Mouse (Mus musculus) MEL (cell line): ENCODE measurements at regions not wholly inside any gene's neighbourhood (a gene's known extent, or its start where the extent isn't known, plus 50 kb on each side); places are given as distances from the start of the nearest gene placed in this dataset.

Experiments used
- DNase-seq: peaks from one replicate; pipeline ENCODE4 v3.0.0; 2011; ENCODE audit warnings: low read depth, low spot score
- H3K27ac ChIP-seq: 2 replicates; pipeline ENCODE4 v1.5.1; 2012; ENCODE audit warnings: low read depth, mild to moderate bottlenecking, control low read depth, low read length, moderate library complexity; ENCODE audit not compliant: control insufficient read depth
- H3K27me3 ChIP-seq, 2 experiments: fragments of 150-350 bp in 1 of 2; sonication (generic) in 1 of 2; 2 replicates each; pipeline ENCODE4 v1.6.1; 2012; ENCODE audit warnings: low read length in 2 of 2, mild to moderate bottlenecking in 2 of 2, improper control_type of control experiment in 1 of 2, moderate library complexity in 1 of 2; ENCODE audit not compliant: insufficient read depth in 2 of 2, control insufficient read depth in 1 of 2
- H3K36me3 ChIP-seq, 2 experiments: 2 replicates each; pipeline ENCODE4 v1.6.1; 2012 to 2014; ENCODE audit warnings: low read length in 2 of 2, improper control_type of control experiment in 1 of 2, inconsistent platforms in 1 of 2, mild to moderate bottlenecking in 1 of 2; ENCODE audit not compliant: insufficient read depth in 2 of 2, control insufficient read depth in 1 of 2
- H3K4me1 ChIP-seq, 2 experiments: fragments of 150-350 bp in 1 of 2; sonication (generic) in 1 of 2; 2 replicates each; pipeline ENCODE4 v1.6.1; 2012; ENCODE audit warnings: low read length in 2 of 2, improper control_type of control experiment in 1 of 2, mild to moderate bottlenecking in 1 of 2; ENCODE audit not compliant: insufficient read depth in 2 of 2, control insufficient read depth in 1 of 2
- H3K4me3 ChIP-seq, 2 experiments: fragments of 150-350 bp in 1 of 2; sonication (generic) in 1 of 2; 2 replicates each; pipeline ENCODE4 v1.5.1; 2012; ENCODE audit warnings: low read depth in 2 of 2, low read length in 2 of 2, mild to moderate bottlenecking in 2 of 2, moderate library complexity in 2 of 2, control low read depth in 1 of 2, improper control_type of control experiment in 1 of 2; ENCODE audit not compliant: control insufficient read depth in 1 of 2, insufficient read depth in 1 of 2
- H3K79me2 ChIP-seq: 2 replicates; pipeline ENCODE4 v1.6.1; 2012; ENCODE audit warnings: mild to moderate bottlenecking, low read length, moderate library complexity; ENCODE audit not compliant: control insufficient read depth, poor library complexity, insufficient read depth
- H3K9ac ChIP-seq: 2 replicates; pipeline ENCODE4 v1.6.1; 2012; ENCODE audit warnings: low read depth, mild to moderate bottlenecking, control low read depth, low read length, moderate library complexity; ENCODE audit not compliant: control insufficient read depth, poor library complexity, severe bottlenecking
- H3K9me3 ChIP-seq: fragments of 150-350 bp; sonication (generic); replicated peaks from 2 replicates; pipeline ENCODE4 v1.6.1; 2012; ENCODE audit warnings: mild to moderate bottlenecking, low read length, improper control_type of control experiment, moderate library complexity; ENCODE audit not compliant: insufficient read depth
- BHLHE40 ChIP-seq: IDR thresholded peaks from 2 replicates; pipeline ENCODE4 v1.6.1; 2012; ENCODE audit warnings: low read depth, mild to moderate bottlenecking, inconsistent platforms, low read length, improper control_type of control experiment, borderline replicate concordance
- CHD2 ChIP-seq: IDR thresholded peaks from 2 replicates; pipeline ENCODE4 v1.6.1; 2011; ENCODE audit warnings: low read length, improper control_type of control experiment
- E2F4 ChIP-seq: IDR thresholded peaks from 2 replicates; pipeline ENCODE4 v1.6.1; 2011; ENCODE audit warnings: low read depth, low read length, improper control_type of control experiment, borderline replicate concordance
- ELF1 ChIP-seq: IDR thresholded peaks from 2 replicates; pipeline ENCODE4 v1.6.1; 2014; ENCODE audit warnings: low read depth, mild to moderate bottlenecking, inconsistent platforms, low read length, improper control_type of control experiment, moderate library complexity
- EP300 ChIP-seq, 2 experiments: IDR thresholded peaks; 2 replicates each; pipeline ENCODE4 v1.6.1; 2011; ENCODE audit warnings: improper control_type of control experiment in 2 of 2, low read length in 2 of 2, low read depth in 1 of 2, mild to moderate bottlenecking in 1 of 2
- KAT2A ChIP-seq: conservative IDR thresholded peaks from 2 replicates; pipeline ENCODE4 v1.6.1; 2012; ENCODE audit warnings: low read depth, low read length, improper control_type of control experiment, inconsistent platforms
- MAX ChIP-seq: IDR thresholded peaks from 2 replicates; pipeline ENCODE4 v1.6.1; 2011; ENCODE audit warnings: low read length, improper control_type of control experiment
- MAZ ChIP-seq: IDR thresholded peaks from 2 replicates; pipeline ENCODE4 v1.6.1; 2012; ENCODE audit warnings: low read depth, mild to moderate bottlenecking, inconsistent platforms, low read length, improper control_type of control experiment
- MEF2A ChIP-seq: IDR thresholded peaks from 2 replicates; pipeline ENCODE4 v1.6.1; 2014; ENCODE audit warnings: low read depth, mild to moderate bottlenecking, inconsistent platforms, low read length, improper control_type of control experiment; ENCODE audit not compliant: poor library complexity, insufficient replicate concordance, severe bottlenecking; ENCODE audit errors: extremely low read depth
- MYB ChIP-seq: IDR thresholded peaks from 2 replicates; pipeline ENCODE4 v1.6.1; 2011; ENCODE audit warnings: mild to moderate bottlenecking, low read depth, low read length, improper control_type of control experiment
- MYC ChIP-seq: IDR thresholded peaks from 2 replicates; pipeline ENCODE4 v1.6.1; 2011; ENCODE audit warnings: low read depth, mild to moderate bottlenecking, low read length, improper control_type of control experiment, moderate library complexity
- POLR2A ChIP-seq, 2 experiments: IDR thresholded peaks; 2 replicates each; pipeline ENCODE4 v1.6.1; 2011 to 2012; ENCODE audit warnings: low read length in 2 of 2, mild to moderate bottlenecking in 2 of 2, control low read depth in 1 of 2, improper control_type of control experiment in 1 of 2, low read depth in 1 of 2, moderate library complexity in 1 of 2; ENCODE audit not compliant: control insufficient read depth in 1 of 2, insufficient read depth in 1 of 2, poor library complexity in 1 of 2
- POLR2AphosphoS5 ChIP-seq: IDR thresholded peaks from 2 replicates; pipeline ENCODE4 v1.6.1; 2012; ENCODE audit warnings: low read depth, borderline replicate concordance, mild to moderate bottlenecking, inconsistent platforms, low read length, moderate library complexity, mixed read lengths
- RCOR1 ChIP-seq: IDR thresholded peaks from 2 replicates; pipeline ENCODE4 v1.6.1; 2012; ENCODE audit warnings: low read depth, mild to moderate bottlenecking, inconsistent platforms, low read length, improper control_type of control experiment
- SIN3A ChIP-seq: IDR thresholded peaks from 2 replicates; pipeline ENCODE4 v1.6.1; 2012; ENCODE audit warnings: low read length, improper control_type of control experiment, inconsistent platforms
- SMC3 ChIP-seq: IDR thresholded peaks from 2 replicates; pipeline ENCODE4 v1.6.1; 2011; ENCODE audit warnings: low read depth, low read length, improper control_type of control experiment
- TAL1 ChIP-seq: IDR thresholded peaks from 2 replicates; pipeline ENCODE4 v1.6.1; 2012; ENCODE audit warnings: mild to moderate bottlenecking, inconsistent platforms, low read length, moderate library complexity, mixed read lengths
- UBTF ChIP-seq: IDR thresholded peaks from 2 replicates; pipeline ENCODE4 v1.6.1; 2012; ENCODE audit warnings: low read depth, mild to moderate bottlenecking, inconsistent platforms, low read length, improper control_type of control experiment, moderate library complexity, borderline replicate concordance; ENCODE audit not compliant: insufficient read depth
- USF1 ChIP-seq: IDR thresholded peaks from 2 replicates; pipeline ENCODE4 v1.6.1; 2014; ENCODE audit warnings: low read depth, mild to moderate bottlenecking, inconsistent platforms, low read length, improper control_type of control experiment, moderate library complexity
- ZC3H11A ChIP-seq: IDR thresholded peaks from 2 replicates; pipeline ENCODE4 v1.6.1; 2012; ENCODE audit warnings: low read depth, mild to moderate bottlenecking, inconsistent platforms, low read length, improper control_type of control experiment
- ZKSCAN1 ChIP-seq: IDR thresholded peaks from 2 replicates; pipeline ENCODE4 v1.6.1; 2012; ENCODE audit warnings: low read depth, mild to moderate bottlenecking, inconsistent platforms, low read length, improper control_type of control experiment, moderate library complexity

DNA sequence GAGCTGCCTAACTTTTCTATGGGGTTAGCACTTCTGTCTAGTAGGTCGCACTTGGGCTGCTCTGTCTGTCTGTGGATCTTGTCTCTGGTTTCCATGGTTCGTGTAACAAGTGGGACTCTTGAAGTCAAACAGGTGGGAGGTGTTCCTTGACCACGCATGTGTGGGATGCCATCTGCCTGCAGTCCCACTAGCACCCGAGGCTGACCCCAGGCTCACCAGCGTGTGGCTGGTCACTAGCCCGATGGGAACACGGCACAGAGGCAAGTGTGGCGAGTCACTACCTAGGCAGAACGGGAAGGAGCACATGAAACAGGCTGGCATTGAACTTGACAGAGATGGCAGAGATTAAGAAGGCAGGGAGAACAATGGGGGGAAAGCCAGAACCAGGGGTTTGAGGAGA is 72.5 kb upstream of the Cldn5 start:
- Histone ChIP-seq H3K79me2 (no peaks in the 10 kb centered on the region), H3K4me3 (no peak overlapping the region), H3K4me1 (peaks cover 0 to 4% of the 10 kb centered on the region in 2 experiments; a peak in 1 of 4 replicates)
- no peak for TF ChIP-seq POLR2A (IDR thresholded peaks at IDR 0.05; ENCODE audit: control insufficient read depth in 1 of 2, insufficient read depth in 1 of 2, low read depth in 1 of 2, low read length in 2 of 2, poor library complexity in 1 of 2)
- no peak for TF ChIP-seq MYB
- TF ChIP-seq MYC, result no peak
- TF ChIP-seq MAZ, result no peak
- TF ChIP-seq UBTF, result no peak
- no peak for TF ChIP-seq EP300 (IDR thresholded peaks at IDR 0.05; ENCODE audit: low read depth in 1 of 2, low read length in 2 of 2)
- no peak for TF ChIP-seq E2F4
- TF ChIP-seq ZC3H11A, result no peak
- no peak for TF ChIP-seq MAX
- TF ChIP-seq KAT2A, result no peak
- no peak for TF ChIP-seq ZKSCAN1
- no peak for TF ChIP-seq CHD2
- TF ChIP-seq SMC3, result no peak
- TF ChIP-seq ELF1, result no peak
- TF ChIP-seq RCOR1, result no peak
- no peak for TF ChIP-seq SIN3A
- no peak for TF ChIP-seq TAL1
- TF ChIP-seq POLR2AphosphoS5, result no peak
- no peak for TF ChIP-seq MEF2A
- no peak for TF ChIP-seq BHLHE40
- TF ChIP-seq, all 39 proteins: peak for 0
- Histone ChIP-seq H3K9ac (no peak overlapping the region), H3K27ac (no peak overlapping the region), H3K27me3 (peaks cover 6 to 13% of the 10 kb centered on the region in 2 experiments; a peak in 3 of 4 replicates), H3K9me3 (no peaks in the 10 kb centered on the region), H3K36me3 (no peaks in the 10 kb centered on the region)
- DNase-seq, result no peak

DNA sequence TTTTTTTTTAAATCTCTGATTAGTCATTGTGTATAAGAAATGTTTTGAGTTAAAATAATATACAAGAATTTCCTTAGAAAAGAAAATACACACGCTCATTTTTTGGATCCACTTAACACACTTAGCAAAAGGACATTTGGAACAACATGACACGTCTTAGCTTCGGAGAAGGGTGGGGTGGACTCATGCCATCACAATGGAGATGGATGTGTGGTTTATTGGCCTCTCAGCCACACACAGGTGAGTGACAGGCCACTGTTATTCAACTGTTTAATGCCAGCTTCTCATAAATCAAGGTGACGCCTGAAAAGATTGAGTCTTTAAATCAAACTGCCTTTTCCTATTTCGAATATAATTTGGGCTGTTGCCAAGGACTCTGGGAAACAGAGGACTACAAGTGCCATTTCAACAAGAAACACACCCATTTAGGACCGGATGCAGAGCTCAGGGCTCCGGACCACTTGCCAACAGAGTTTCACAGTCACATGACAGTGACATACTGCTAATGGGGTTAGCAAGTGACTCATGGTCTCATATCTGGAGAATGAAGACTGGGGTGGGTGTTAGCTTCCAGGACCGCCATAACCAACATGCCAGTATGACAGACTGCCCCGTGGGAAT is 71.5 kb upstream of the Cldn5 start:
- peak; percentile 45 for DNase-seq

More for the DNA sequence above, 71.5 kb upstream of the Cldn5 start:
- Histone ChIP-seq H3K4me3 (no peak overlapping the region), H3K27ac (no peak overlapping the region), H3K9me3 (no peaks in the 10 kb centered on the region), H3K4me1 (peaks cover 0 to 4% of the 10 kb centered on the region in 2 experiments; a peak in 1 of 4 replicates), H3K79me2 (no peaks in the 10 kb centered on the region), H3K27me3 (peaks cover 6 to 16% of the 10 kb centered on the region in 2 experiments; a peak in 3 of 4 replicates), H3K36me3 (no peaks in the 10 kb centered on the region), H3K9ac (no peak overlapping the region)
- TF ChIP-seq CHD2 (no peak), USF1 (0 out of 2 replicates have a peak, but pooled peaks have one; percentile 31)
